Mouse (Mus musculus): ENCODE measurements around the gene Tmem8b. TPM values are rescaled to one million over a fixed set of nuclear protein-coding genes. Genes with fewer than 3 reads are reported as not detected.

The Tmem8b gene
- polyA plus RNA-seq, 1 experiment from 2014 or later: 15.5 TPM

GRCm38 (mm10) chr4:43633296-43633695 is 35.5 kb upstream of the Tmem8b start:
- 0 out of 2 replicates have a peak overlapping the region, but pooled peaks have one; percentile 0 for H3K4me2 ChIP-seq (ENCODE audit: low read length)

GRCm38 (mm10) chr4:43633736-43634135 is 35.0 kb upstream of the Tmem8b start:
- Histone ChIP-seq H3K9me3 (ENCODE audit: control insufficient read depth, low read length) (no peaks in the 10 kb centered on the region), H3K36me3 (ENCODE audit: control insufficient read depth, insufficient read depth) (no peaks in the 10 kb centered on the region), H3K27ac (ENCODE audit: low read length) (no peak overlapping the region), H3K4me1 (replicated peaks; ENCODE audit: control insufficient read depth, insufficient read depth, low read length) (peaks cover 29% of the 10 kb centered on the region), H3K9ac (replicated peaks; ENCODE audit: low read depth, low read length) (no peak overlapping the region), H3K4me3 (replicated peaks; ENCODE audit: low read length) (no peak overlapping the region), H3K4me2 (ENCODE audit: low read length) (no peak overlapping the region), H3K27me3 (replicated peaks; ENCODE audit: control insufficient read depth, insufficient read depth, low read length) (no peaks in the 10 kb centered on the region)
- no peak for ATAC-seq
- 88% methylated on average over 2 of the region's 2 CpGs for WGBS

More at GRCm38 (mm10) chr4:43633296-43633695, 35.5 kb upstream of the Tmem8b start:
- no peak overlapping the region for H3K9ac ChIP-seq (replicated peaks; ENCODE audit: low read depth, low read length)
- H3K27ac ChIP-seq (ENCODE audit: low read length): no peak overlapping the region
- no peaks in the 10 kb centered on the region for H3K36me3 ChIP-seq (ENCODE audit: control insufficient read depth, insufficient read depth)
- no peak for ATAC-seq
- H3K27me3 ChIP-seq (replicated peaks; ENCODE audit: control insufficient read depth, insufficient read depth, low read length): no peaks in the 10 kb centered on the region
- 85% methylated on average over 8 of the region's 8 CpGs for WGBS
- H3K4me3 ChIP-seq (replicated peaks; ENCODE audit: low read length): no peak overlapping the region
- H3K4me1 ChIP-seq (replicated peaks; ENCODE audit: control insufficient read depth, insufficient read depth, low read length): peaks cover 29% of the 10 kb centered on the region
- no peaks in the 10 kb centered on the region for H3K9me3 ChIP-seq (ENCODE audit: control insufficient read depth, low read length)

GRCm38 (mm10) chr4:43634621-43635374 is 34.0 kb upstream of the Tmem8b start:
- H3K4me1 ChIP-seq (replicated peaks; ENCODE audit: control insufficient read depth, insufficient read depth, low read length): peaks cover 29% of the 10 kb centered on the region
- no peaks in the 10 kb centered on the region for H3K36me3 ChIP-seq (ENCODE audit: control insufficient read depth, insufficient read depth)
- no peak for ATAC-seq
- H3K4me2 ChIP-seq (ENCODE audit: low read length): no peak overlapping the region
- H3K4me3 ChIP-seq (replicated peaks; ENCODE audit: low read length): no peak overlapping the region
- no peak overlapping the region for H3K9ac ChIP-seq (replicated peaks; ENCODE audit: low read depth, low read length)
- 87% methylated on average over 7 of the region's 7 CpGs for WGBS
- no peaks in the 10 kb centered on the region for H3K9me3 ChIP-seq (ENCODE audit: control insufficient read depth, low read length)
- H3K27me3 ChIP-seq (replicated peaks; ENCODE audit: control insufficient read depth, insufficient read depth, low read length): no peaks in the 10 kb centered on the region
- H3K27ac ChIP-seq (ENCODE audit: low read length): no peak overlapping the region

GRCm38 (mm10) chr4:43636751-43637150 is 32.0 kb upstream of the Tmem8b start:
- no peak overlapping the region for H3K4me3 ChIP-seq (replicated peaks; ENCODE audit: low read length)
- H3K4me1 ChIP-seq (replicated peaks; ENCODE audit: control insufficient read depth, insufficient read depth, low read length): peaks cover 20% of the 10 kb centered on the region
- no peak for ATAC-seq
- no peak overlapping the region for H3K27ac ChIP-seq (ENCODE audit: low read length)
- no peaks in the 10 kb centered on the region for H3K27me3 ChIP-seq (replicated peaks; ENCODE audit: control insufficient read depth, insufficient read depth, low read length)
- 52% methylated on average over 6 of the region's 6 CpGs for WGBS
- no peak overlapping the region for H3K4me2 ChIP-seq (ENCODE audit: low read length)
- H3K9ac ChIP-seq (replicated peaks; ENCODE audit: low read depth, low read length): no peak overlapping the region
- no peaks in the 10 kb centered on the region for H3K36me3 ChIP-seq (ENCODE audit: control insufficient read depth, insufficient read depth)
- H3K9me3 ChIP-seq (ENCODE audit: control insufficient read depth, low read length): no peaks in the 10 kb centered on the region

GRCm38 (mm10) chr4:43640076-43640475 is 28.7 kb upstream of the Tmem8b start:
- Histone ChIP-seq H3K36me3 (ENCODE audit: control insufficient read depth, insufficient read depth) (no peaks in the 10 kb centered on the region), H3K9ac (replicated peaks; ENCODE audit: low read depth, low read length) (no peak overlapping the region), H3K27ac (ENCODE audit: low read length) (no peak overlapping the region), H3K4me3 (replicated peaks; ENCODE audit: low read length) (no peak overlapping the region), H3K27me3 (replicated peaks; ENCODE audit: control insufficient read depth, insufficient read depth, low read length) (no peaks in the 10 kb centered on the region), H3K4me1 (replicated peaks; ENCODE audit: control insufficient read depth, insufficient read depth, low read length) (no peaks in the 10 kb centered on the region), H3K9me3 (ENCODE audit: control insufficient read depth, low read length) (no peaks in the 10 kb centered on the region), H3K4me2 (ENCODE audit: low read length) (no peak overlapping the region)
- ATAC-seq: no peak
- WGBS: 78% methylated on average over 9 of the region's 9 CpGs

GRCm38 (mm10) chr4:43640491-43640890 is 28.3 kb upstream of the Tmem8b start:
- no peak overlapping the region for H3K27ac ChIP-seq (ENCODE audit: low read length)
- H3K4me2 ChIP-seq (ENCODE audit: low read length): no peak overlapping the region
- H3K4me1 ChIP-seq (replicated peaks; ENCODE audit: control insufficient read depth, insufficient read depth, low read length): no peaks in the 10 kb centered on the region
- no peaks in the 10 kb centered on the region for H3K36me3 ChIP-seq (ENCODE audit: control insufficient read depth, insufficient read depth)
- H3K4me3 ChIP-seq (replicated peaks; ENCODE audit: low read length): no peak overlapping the region
- no peak overlapping the region for H3K9ac ChIP-seq (replicated peaks; ENCODE audit: low read depth, low read length)
- no peaks in the 10 kb centered on the region for H3K9me3 ChIP-seq (ENCODE audit: control insufficient read depth, low read length)
- no peaks in the 10 kb centered on the region for H3K27me3 ChIP-seq (replicated peaks; ENCODE audit: control insufficient read depth, insufficient read depth, low read length)
- WGBS: 81% methylated on average over 6 of the region's 6 CpGs
- no peak for ATAC-seq

GRCm38 (mm10) chr4:43649783-43650182 is 19.0 kb upstream of the Tmem8b start:
- Histone ChIP-seq H3K9me3 (ENCODE audit: control insufficient read depth, low read length) (0 out of 2 replicates have a peak, but pooled peaks cover 3% of the 10 kb centered on the region), H3K27me3 (replicated peaks; ENCODE audit: control insufficient read depth, insufficient read depth, low read length) (no peaks in the 10 kb centered on the region), H3K27ac (ENCODE audit: low read length) (no peak overlapping the region), H3K9ac (replicated peaks; ENCODE audit: low read depth, low read length) (no peak overlapping the region), H3K4me1 (replicated peaks; ENCODE audit: control insufficient read depth, insufficient read depth, low read length) (no peaks in the 10 kb centered on the region; the same call in 1 of the 2 replicates), H3K4me2 (ENCODE audit: low read length) (no peak overlapping the region), H3K4me3 (replicated peaks; ENCODE audit: low read length) (no peak overlapping the region), H3K36me3 (ENCODE audit: control insufficient read depth, insufficient read depth) (0 out of 2 replicates have a peak, but pooled peaks cover 8% of the 10 kb centered on the region)
- no peak for ATAC-seq
- 96% methylated on average over 3 of the region's 3 CpGs for WGBS

GRCm38 (mm10) chr4:43652726-43653125 is 16.0 kb upstream of the Tmem8b start:
- WGBS: 90% methylated on average over 4 of the region's 4 CpGs
- Histone ChIP-seq H3K9ac (replicated peaks; ENCODE audit: low read depth, low read length) (no peak overlapping the region), H3K27me3 (replicated peaks; ENCODE audit: control insufficient read depth, insufficient read depth, low read length) (no peaks in the 10 kb centered on the region), H3K4me3 (replicated peaks; ENCODE audit: low read length) (peak overlapping the region; percentile 32), H3K4me2 (ENCODE audit: low read length) (no peak overlapping the region; the same call in 1 of the 2 replicates), H3K27ac (ENCODE audit: low read length) (no peak overlapping the region), H3K9me3 (ENCODE audit: control insufficient read depth, low read length) (0 out of 2 replicates have a peak, but pooled peaks cover 3% of the 10 kb centered on the region), H3K4me1 (replicated peaks; ENCODE audit: control insufficient read depth, insufficient read depth, low read length) (peaks cover 8% of the 10 kb centered on the region), H3K36me3 (ENCODE audit: control insufficient read depth, insufficient read depth) (0 out of 2 replicates have a peak, but pooled peaks cover 8% of the 10 kb centered on the region)
- no peak for ATAC-seq

- Histone ChIP-seq H3K4me1 (replicated peaks; ENCODE audit: control insufficient read depth, insufficient read depth, low read length) (peaks cover 8% of the 10 kb centered on the region), H3K9ac (replicated peaks; ENCODE audit: low read depth, low read length) (no peak within 1 kb of the TSS), H3K36me3 (ENCODE audit: control insufficient read depth, insufficient read depth) (0 out of 2 replicates have a peak, but pooled peaks cover 8% of the 10 kb centered on the region), H3K27me3 (replicated peaks; ENCODE audit: control insufficient read depth, insufficient read depth, low read length) (no peaks in the 10 kb centered on the region), H3K9me3 (ENCODE audit: control insufficient read depth, low read length) (0 out of 2 replicates have a peak, but pooled peaks cover 3% of the 10 kb centered on the region), H3K4me3 (replicated peaks; ENCODE audit: low read length) (peak within 1 kb of the TSS; percentile 32), H3K4me2 (ENCODE audit: low read length) (peak within 1 kb of the TSS; percentile 22), H3K27ac (ENCODE audit: low read length) (no peak within 1 kb of the TSS)
- no peak for ATAC-seq
- 13% methylated on average over 24 of the region's 24 CpGs for WGBS
These were observed 15.4 kb upstream of the Tmem8b start, which contains the start of gene Spag8 for GRCm38 (mm10) chr4:43653161-43654015. Gene Spag8, minus strand, starts transcription at chr4:43653594.

Measured in forebrain, embryonic 16.5 days (tissue).